Comparison of ENCODE assay signal across 34 mouse cellular contexts in genomic region chr19:9103986-9104385, GRCm38 (mm10). TPM values are rescaled to one million over a fixed set of nuclear protein-coding genes. Genes with fewer than 3 reads are reported as not detected.
DNase-seq lines count a peak whose midpoint lies in the region; ATAC-seq and TF ChIP-seq lines count a peak whose summit lies in the region.
"Had no signal": no experiment of that assay in that cellular context is flagged by ENCODE, and none has a peak within 500 bp of the region (broad histone marks: within the 10 kb centered on the region; RNA-seq: fewer than 3 reads in every experiment).

No protein-coding gene starts in this region.

- peak; percentile 48 for ATAC-seq in monocyte, adult 5-6 weeks (replicated peaks; ENCODE audit: insufficient number of reproducible peaks, low FRiP score, low TSS enrichment, poor library complexity, severe bottlenecking)
- ATAC-seq in frontal cortex, adult (ENCODE audit: low TSS enrichment): no peak
- ATAC-seq in erythroid progenitor cell, adult 5-6 weeks (replicated peaks; ENCODE audit: low FRiP score, poor library complexity, severe bottlenecking): no peak
- ATAC-seq: hindbrain, embryonic 16.5 days; intestine, embryonic 15.5 days had no signal

- DNase-seq in spleen, adult 18-20 months: peak; percentile 41 to 54
- no peak for DNase-seq in spleen, postnatal 10 days (ENCODE audit: low spot score in 2 of 2)
- DNase-seq: adrenal gland, postnatal 10 days; cerebellum, adult 11 months; cerebellum, adult 9-10 months; cerebellum, postnatal 36 days; heart, postnatal 10 days; kidney, adult 2 months; kidney, postnatal 4 days; right cerebral cortex, postnatal 25 days had no signal

- no peaks in the 10 kb centered on the region for H3K4me1 ChIP-seq in bone marrow, adult 2 months (ENCODE audit: control insufficient read depth, insufficient read depth, low read length)
- H3K4me1 ChIP-seq: forebrain, embryonic 12.5 days; midbrain, embryonic 12.5 days; neural tube, embryonic 15.5 days had no signal

- TF ChIP-seq CTCF in bone marrow, adult 2 months (IDR thresholded peaks at IDR 0.05; ENCODE audit: control insufficient read depth, insufficient read depth, low read length): no peak

- peak overlapping the region; percentile 44; the same call in 1 of the 2 replicates for H3K27ac ChIP-seq in bone marrow, adult 2 months (ENCODE audit: control insufficient read depth, insufficient read depth, low read depth, low read length, poor library complexity)
- H3K27ac ChIP-seq: embryonic facial prominence, embryonic 12.5 days; forebrain, embryonic 12.5 days; heart, embryonic 13.5 days; hindbrain, embryonic 10.5 days; intestine, embryonic 15.5 days; kidney, postnatal 0 days; limb, embryonic 13.5 days; lung, embryonic 15.5 days; midbrain, embryonic 12.5 days; neural tube, embryonic 15.5 days had no signal

- 24% methylated on average over 4 of the region's 4 CpGs for WGBS in bone marrow, adult 2 months

- H3K4me3 ChIP-seq in bone marrow, adult 2 months (replicated peaks; ENCODE audit: control insufficient read depth, low read depth, low read length): no peak overlapping the region
- H3K4me3 ChIP-seq: embryonic facial prominence, embryonic 12.5 days; forebrain, embryonic 12.5 days; heart, embryonic 13.5 days; hindbrain, embryonic 10.5 days; intestine, embryonic 15.5 days; limb, embryonic 13.5 days; lung, embryonic 15.5 days; megakaryocyte, embryonic 14.5 days; midbrain, embryonic 12.5 days; neural tube, embryonic 15.5 days had no signal

- TF ChIP-seq POLR2A in bone marrow, adult 2 months (IDR thresholded peaks at IDR 0.05; ENCODE audit: borderline replicate concordance, control insufficient read depth, low read depth, low read length): no peak

RNA-seq across cellular contexts. Expression of gene Scgb1a1, which starts 16.2 kb away (rescaled TPM):
- 37.7 TPM in 1 of 2 replicates, not detected in the other for polyA plus RNA-seq in bone marrow, adult 2 months (2011; ENCODE audit: insufficient read depth, insufficient read length, low replicate concordance, missing spikeins)
- not detected in 3 replicates for total RNA-seq in monocyte, adult 5-6 weeks (2017)
- not detected in 2 replicates for total RNA-seq in erythroid progenitor cell, adult 5-6 weeks (2015; ENCODE audit: low replicate concordance)
- not detected in 2 replicates for total RNA-seq in erythroid progenitor cell, adult 5-6 weeks (2017; ENCODE audit: low replicate concordance)
- total RNA-seq: G1E; layer of hippocampus, adult 8-10 months; layer of hippocampus, postnatal 25 days; left cerebral cortex, adult 8-10 months; left cerebral cortex, postnatal 36 days had no signal
- polyA plus RNA-seq: C2C12; embryonic facial prominence, embryonic 12.5 days; forebrain, embryonic 12.5 days; G1E; heart, embryonic 13.5 days; hindbrain, embryonic 10.5 days; hindbrain, embryonic 16.5 days; intestine, embryonic 15.5 days; kidney, postnatal 0 days; limb, embryonic 13.5 days; liver, embryonic 11.5 days; liver, embryonic 16.5 days; midbrain, embryonic 12.5 days; neural tube, embryonic 15.5 days had no signal

RNA-seq across cellular contexts. Expression of gene Asrgl1, which starts 31.4 kb away (rescaled TPM):
- polyA plus RNA-seq in bone marrow, adult 2 months (2011; ENCODE audit: insufficient read depth, insufficient read length, low replicate concordance, missing spikeins): 8.9 and 12.4 TPM in 2 replicates
- 6.1 to 14.4 TPM (median 7.8 TPM) in 3 replicates for total RNA-seq in monocyte, adult 5-6 weeks (2017)
- 6.5 and 13.0 TPM in 2 replicates for total RNA-seq in erythroid progenitor cell, adult 5-6 weeks (2015; ENCODE audit: low replicate concordance)
- 3.7 and 4.5 TPM in 2 replicates for total RNA-seq in erythroid progenitor cell, adult 5-6 weeks (2017; ENCODE audit: low replicate concordance)

Comparison
In these comparisons a context has a peak if more than half of its experiments do, and no peak if none do; other contexts are left out.
1. DNase-seq: peak in spleen, adult 18-20 months (2 of 2); none in spleen, postnatal 10 days (0 of 2).